Mouse (Mus musculus): Measurements from ENCODE around the gene Thra. TPM values are rescaled to one million over a fixed set of nuclear protein-coding genes. Genes with fewer than 3 reads are reported as not detected.

Thra gene
- polyA plus RNA-seq, 1 experiment from 2014 or later = 186 TPM

GRCm38 (mm10) chr11:98764746-98765145 is 24.3 kb downstream of the Thra start:
- no peaks in the 10 kb centered on the region for H3K9me3 ChIP-seq (ENCODE audit: control insufficient read depth, low read length)
- H3K4me2 ChIP-seq (ENCODE audit: low read depth, low read length) = no peak overlapping the region
- ATAC-seq (ENCODE audit: low read depth) = no peak
- no peak overlapping the region for H3K9ac ChIP-seq (replicated peaks; ENCODE audit: low read depth, low read length)
- H3K4me3 ChIP-seq (ENCODE audit: low read depth, low read length) = no peak overlapping the region
- peaks cover 47% of the 10 kb centered on the region for H3K36me3 ChIP-seq (ENCODE audit: control insufficient read depth, insufficient read depth, low read length)
- no peaks in the 10 kb centered on the region for H3K27me3 ChIP-seq (ENCODE audit: control insufficient read depth, insufficient read depth, low read length)
- H3K4me1 ChIP-seq (ENCODE audit: control insufficient read depth, insufficient read depth, low read length) = peaks cover 36% of the 10 kb centered on the region
- no peak overlapping the region; the same call in 1 of the 2 replicates for H3K27ac ChIP-seq (ENCODE audit: low read depth, low read length)

GRCm38 (mm10) chr11:98765421-98766309 is 25.2 kb downstream of the Thra start:
- peaks cover 36% of the 10 kb centered on the region for H3K4me1 ChIP-seq (ENCODE audit: control insufficient read depth, insufficient read depth, low read length)
- peak overlapping the region; percentile 60; the same call in 1 of the 2 replicates for H3K27ac ChIP-seq (ENCODE audit: low read depth, low read length)
- peak; percentile 33; the same call in 1 of the 2 replicates for ATAC-seq (ENCODE audit: low read depth)
- H3K4me3 ChIP-seq (ENCODE audit: low read depth, low read length) = no peak overlapping the region
- no peak overlapping the region for H3K4me2 ChIP-seq (ENCODE audit: low read depth, low read length)
- H3K27me3 ChIP-seq (ENCODE audit: control insufficient read depth, insufficient read depth, low read length) = no peaks in the 10 kb centered on the region
- H3K36me3 ChIP-seq (ENCODE audit: control insufficient read depth, insufficient read depth, low read length) = peaks cover 54% of the 10 kb centered on the region
- WGBS = 26% methylated on average over 7 of the region's 9 CpGs
- no peak overlapping the region for H3K9ac ChIP-seq (replicated peaks; ENCODE audit: low read depth, low read length)
- H3K9me3 ChIP-seq (ENCODE audit: control insufficient read depth, low read length) = no peaks in the 10 kb centered on the region

GRCm38 (mm10) chr11:98766346-98766745 is 25.9 kb downstream of the Thra start:
- Histone ChIP-seq H3K9me3 (ENCODE audit: control insufficient read depth, low read length) (no peaks in the 10 kb centered on the region), H3K36me3 (ENCODE audit: control insufficient read depth, insufficient read depth, low read length) (peaks cover 54% of the 10 kb centered on the region), H3K27ac (ENCODE audit: low read depth, low read length) (peak overlapping the region; percentile 60), H3K27me3 (ENCODE audit: control insufficient read depth, insufficient read depth, low read length) (no peaks in the 10 kb centered on the region), H3K4me2 (ENCODE audit: low read depth, low read length) (no peak overlapping the region), H3K9ac (replicated peaks; ENCODE audit: low read depth, low read length) (no peak overlapping the region), H3K4me1 (ENCODE audit: control insufficient read depth, insufficient read depth, low read length) (peaks cover 36% of the 10 kb centered on the region), H3K4me3 (ENCODE audit: low read depth, low read length) (no peak overlapping the region)
- ATAC-seq (ENCODE audit: low read depth) = 0 out of 2 replicates have a peak, but pooled peaks have one; percentile 0
- 33% methylated on average over 2 of the region's 2 CpGs for WGBS

- Histone ChIP-seq H3K27ac (ENCODE audit: low read depth, low read length) (peak overlapping the region; percentile 60), H3K27me3 (ENCODE audit: control insufficient read depth, insufficient read depth, low read length) (no peaks in the 10 kb centered on the region), H3K4me3 (ENCODE audit: low read depth, low read length) (no peak overlapping the region), H3K9me3 (ENCODE audit: control insufficient read depth, low read length) (no peaks in the 10 kb centered on the region), H3K4me1 (ENCODE audit: control insufficient read depth, insufficient read depth, low read length) (peaks cover 36% of the 10 kb centered on the region), H3K4me2 (ENCODE audit: low read depth, low read length) (peak overlapping the region; percentile 8; the same call in 1 of the 2 replicates), H3K36me3 (ENCODE audit: control insufficient read depth, insufficient read depth, low read length) (peaks cover 52% of the 10 kb centered on the region), H3K9ac (replicated peaks; ENCODE audit: low read depth, low read length) (no peak overlapping the region)
- 29% methylated on average over 5 of the region's 5 CpGs for WGBS
- peak; percentile 33; the same call in 1 of the 2 replicates for ATAC-seq (ENCODE audit: low read depth)
Observed at GRCm38 (mm10) chr11:98766816-98767215, 26.4 kb downstream of the Thra start.

GRCm38 (mm10) chr11:98767276-98767675 is 26.8 kb downstream of the Thra start:
- ATAC-seq (ENCODE audit: low read depth) = peak; percentile 44; the same call in 1 of the 2 replicates
- H3K4me2 ChIP-seq (ENCODE audit: low read depth, low read length) = peak overlapping the region; percentile 8; the same call in 1 of the 2 replicates
- H3K4me3 ChIP-seq (ENCODE audit: low read depth, low read length) = no peak overlapping the region
- H3K9me3 ChIP-seq (ENCODE audit: control insufficient read depth, low read length) = no peaks in the 10 kb centered on the region
- WGBS = 16% methylated on average over 9 of the region's 9 CpGs
- peaks cover 37% of the 10 kb centered on the region for H3K4me1 ChIP-seq (ENCODE audit: control insufficient read depth, insufficient read depth, low read length)
- H3K27me3 ChIP-seq (ENCODE audit: control insufficient read depth, insufficient read depth, low read length) = no peaks in the 10 kb centered on the region
- H3K27ac ChIP-seq (ENCODE audit: low read depth, low read length) = peak overlapping the region; percentile 60; the same call in 1 of the 2 replicates
- peaks cover 48% of the 10 kb centered on the region for H3K36me3 ChIP-seq (ENCODE audit: control insufficient read depth, insufficient read depth, low read length)
- H3K9ac ChIP-seq (replicated peaks; ENCODE audit: low read depth, low read length) = peak overlapping the region; percentile 16; the same call in 1 of the 2 replicates

- H3K9ac ChIP-seq (replicated peaks; ENCODE audit: low read depth, low read length) = 0 out of 2 replicates have a peak overlapping the region, but pooled peaks have one; percentile 16
- no peak for ATAC-seq (ENCODE audit: low read depth)
- H3K27ac ChIP-seq (ENCODE audit: low read depth, low read length) = peak overlapping the region; percentile 64; the same call in 1 of the 2 replicates
- H3K36me3 ChIP-seq (ENCODE audit: control insufficient read depth, insufficient read depth, low read length) = peaks cover 46% of the 10 kb centered on the region
- H3K4me2 ChIP-seq (ENCODE audit: low read depth, low read length) = peak overlapping the region; percentile 26
- WGBS = 7% methylated on average over 4 of the region's 4 CpGs
- H3K9me3 ChIP-seq (ENCODE audit: control insufficient read depth, low read length) = no peaks in the 10 kb centered on the region
- peak overlapping the region; percentile 4; the same call in 1 of the 2 replicates for H3K4me3 ChIP-seq (ENCODE audit: low read depth, low read length)
- no peaks in the 10 kb centered on the region for H3K27me3 ChIP-seq (ENCODE audit: control insufficient read depth, insufficient read depth, low read length)
- H3K4me1 ChIP-seq (ENCODE audit: control insufficient read depth, insufficient read depth, low read length) = peaks cover 42% of the 10 kb centered on the region
Observed at GRCm38 (mm10) chr11:98767713-98768112, 27.3 kb downstream of the Thra start.

GRCm38 (mm10) chr11:98768127-98769006 is 27.9 kb downstream of the Thra start:
- Histone ChIP-seq H3K4me1 (ENCODE audit: control insufficient read depth, insufficient read depth, low read length) (peaks cover 44% of the 10 kb centered on the region), H3K9me3 (ENCODE audit: control insufficient read depth, low read length) (no peaks in the 10 kb centered on the region), H3K27me3 (ENCODE audit: control insufficient read depth, insufficient read depth, low read length) (no peaks in the 10 kb centered on the region), H3K36me3 (ENCODE audit: control insufficient read depth, insufficient read depth, low read length) (peaks cover 39% of the 10 kb centered on the region), H3K9ac (replicated peaks; ENCODE audit: low read depth, low read length) (peak overlapping the region; percentile 16; the same call in 1 of the 2 replicates), H3K4me3 (ENCODE audit: low read depth, low read length) (peak overlapping the region; percentile 4; the same call in 1 of the 2 replicates), H3K27ac (ENCODE audit: low read depth, low read length) (peak overlapping the region; percentile 64), H3K4me2 (ENCODE audit: low read depth, low read length) (peak overlapping the region; percentile 26)
- ATAC-seq (ENCODE audit: low read depth) = no peak
- WGBS = 21% methylated on average over 38 of the region's 39 CpGs

- Histone ChIP-seq H3K4me2 (ENCODE audit: low read depth, low read length) (0 out of 2 replicates have a peak overlapping the region, but pooled peaks have one; percentile 26), H3K36me3 (ENCODE audit: control insufficient read depth, insufficient read depth, low read length) (peaks cover 30% of the 10 kb centered on the region), H3K27ac (ENCODE audit: low read depth, low read length) (0 out of 2 replicates have a peak overlapping the region, but pooled peaks have one; percentile 64), H3K4me1 (ENCODE audit: control insufficient read depth, insufficient read depth, low read length) (peaks cover 51% of the 10 kb centered on the region), H3K9ac (replicated peaks; ENCODE audit: low read depth, low read length) (0 out of 2 replicates have a peak overlapping the region, but pooled peaks have one; percentile 11), H3K4me3 (ENCODE audit: low read depth, low read length) (no peak overlapping the region), H3K9me3 (ENCODE audit: control insufficient read depth, low read length) (no peaks in the 10 kb centered on the region), H3K27me3 (ENCODE audit: control insufficient read depth, insufficient read depth, low read length) (no peaks in the 10 kb centered on the region)
- ATAC-seq (ENCODE audit: low read depth) = no peak
- WGBS = 91% methylated on average over 25 of the region's 25 CpGs
Observed at GRCm38 (mm10) chr11:98769007-98769954, 28.8 kb downstream of the Thra start.
